Mouse (Mus musculus) ES-E14 (cell line): Measurements from ENCODE around the gene Hyal1. TPM values are rescaled to one million over a fixed set of nuclear protein-coding genes. Genes with fewer than 3 reads are reported as not detected.

Source experiments
- DNase-seq: peaks from one replicate; pipeline ENCODE4 v3.0.0-alpha.2; 2013; ENCODE audit warnings: low read depth, low spot score
- H3K27ac ChIP-seq: 2 replicates; pipeline ENCODE4 v1.5.1; 2012; ENCODE audit warnings: low read depth, mild to moderate bottlenecking, low read length, moderate library complexity, mixed read lengths; ENCODE audit not compliant: poor library complexity, insufficient read depth, severe bottlenecking
- H3K36me3 ChIP-seq: 2 replicates; pipeline ENCODE4 v1.6.1; 2012; ENCODE audit warnings: mild to moderate bottlenecking, low read length, moderate library complexity, mixed read lengths; ENCODE audit not compliant: control insufficient read depth, poor library complexity, insufficient read depth, severe bottlenecking
- H3K4me1 ChIP-seq, 2 experiments: fragments of 150-350 bp in 1 of 2; sonication (generic) in 1 of 2; 2 replicates each; pipeline ENCODE4 v1.6.1; 2012; ENCODE audit warnings: low read length in 2 of 2, mild to moderate bottlenecking in 1 of 2, mixed read lengths in 1 of 2; ENCODE audit not compliant: control insufficient read depth in 2 of 2, insufficient read depth in 2 of 2, poor library complexity in 1 of 2
- H3K4me3 ChIP-seq, 2 experiments: fragments of 150-350 bp in 1 of 2; sonication (generic) in 1 of 2; 2 replicates each; pipeline ENCODE4 v1.5.1; 2012; ENCODE audit warnings: low read length in 2 of 2, low read depth in 1 of 2, mild to moderate bottlenecking in 1 of 2, mixed read lengths in 1 of 2; ENCODE audit not compliant: insufficient read depth in 1 of 2, poor library complexity in 1 of 2, severe bottlenecking in 1 of 2
- H3K9ac ChIP-seq: 2 replicates; pipeline ENCODE4 v1.6.1; 2012; ENCODE audit warnings: low read depth, mild to moderate bottlenecking, low read length, mixed read lengths; ENCODE audit not compliant: poor library complexity, insufficient read depth, severe bottlenecking
- H3K9me3 ChIP-seq: fragments of 150-350 bp; sonication (generic); 2 replicates; pipeline ENCODE4 v1.6.1; 2012; ENCODE audit warnings: low read depth, mild to moderate bottlenecking, low read length; ENCODE audit not compliant: control insufficient read depth, insufficient read depth
- CHD2 ChIP-seq: IDR thresholded peaks from 2 replicates; pipeline ENCODE4 v1.6.1; 2014; ENCODE audit warnings: mild to moderate bottlenecking, low read depth, low read length, inconsistent platforms
- HCFC1 ChIP-seq: IDR thresholded peaks from 2 replicates; pipeline ENCODE4 v1.6.1; 2012; ENCODE audit warnings: low read length, inconsistent platforms, borderline replicate concordance; ENCODE audit not compliant: insufficient read depth
- MAFK ChIP-seq: IDR thresholded peaks from 2 replicates; pipeline ENCODE4 v1.6.1; 2014; ENCODE audit warnings: mild to moderate bottlenecking, low read depth, low read length, inconsistent platforms; ENCODE audit not compliant: insufficient read depth
- ZC3H11A ChIP-seq: IDR thresholded peaks from 2 replicates; pipeline ENCODE4 v1.6.1; 2012; ENCODE audit warnings: low read depth, mild to moderate bottlenecking, inconsistent platforms, low read length, borderline replicate concordance
- ZNF384 ChIP-seq: IDR thresholded peaks from 2 replicates; pipeline ENCODE4 v1.6.1; 2012; ENCODE audit warnings: low read depth, low read length, inconsistent platforms
- in situ Hi-C, 2 experiments: fragments of 600-800 bp; cut with MboI; formaldehyde crosslinking; loops; one replicate each; pipeline ENCODE4 v1.15.1; 2025; ENCODE audit warnings: low sequenced_read_pairs in 2 of 2, inconsistent platforms in 1 of 2; ENCODE audit not compliant: unreplicated experiment in 2 of 2
- total RNA-seq: library from RNA; depleted of rRNA; stranded (reverse); fragments of 300-350 nt; gene quantifications from 2 replicates; pipeline ENCODE4 v1.2.3, GENCODE M21; 2012; rRNA removed

The Hyal1 gene
- 11.8 and 19.2 TPM in 2 replicates for total RNA-seq

- peaks cover 8% of the 10 kb centered on the region for H3K36me3 ChIP-seq
- peak within 1 kb of the TSS; percentile 62 for H3K9ac ChIP-seq
- H3K27ac ChIP-seq, result peak within 1 kb of the TSS; percentile 77
- peaks cover 2 to 12% of the 10 kb centered on the region in 2 experiments; a peak in 2 of 4 replicates for H3K4me1 ChIP-seq
- H3K4me3 ChIP-seq, result peak within 1 kb of the TSS; percentile 57 to 69
- no peaks in the 10 kb centered on the region for H3K9me3 ChIP-seq
- no peak for DNase-seq
- in situ Hi-C loops, result no loop called here
- TF ChIP-seq CHD2 (no peak), MAFK (no peak), ZNF384 (no peak), HCFC1 (no peak), ZC3H11A (no peak)
These were observed at the start of gene Hyal1 for GRCm38 (mm10) chr9:107576357-107577107. TSS of gene Hyal1 (plus strand) at chr9:107576927.

GRCm38 (mm10) chr9:107533791-107534407, 42.8 kb upstream of the Hyal1 start, which contains the start of gene Tmem115:
TSS of gene Tmem115 (plus strand) at chr9:107533945.
- no peak within 1 kb of the TSS for H3K27ac ChIP-seq
- no peaks in the 10 kb centered on the region for H3K9me3 ChIP-seq
- in situ Hi-C loops, result no loop called here

GRCm38 (mm10) chr9:107534408-107535202, 42.1 kb upstream of the Hyal1 start:
- H3K36me3 ChIP-seq, result peaks cover 18% of the 10 kb centered on the region
- TF ChIP-seq ZNF384 (no peak), CHD2 (no peak), MAFK (no peak), ZC3H11A (no peak), HCFC1 (no peak)
- peaks cover 4 to 8% of the 10 kb centered on the region in 2 experiments; a peak in 2 of 4 replicates for H3K4me1 ChIP-seq
- no peaks in the 10 kb centered on the region for H3K9me3 ChIP-seq
- no peak for DNase-seq
- peak overlapping the region; percentile 89 for H3K9ac ChIP-seq
- in situ Hi-C loops, result no loop called here
- peak overlapping the region; percentile 83 to 89 for H3K4me3 ChIP-seq
- no peak overlapping the region for H3K27ac ChIP-seq

More at GRCm38 (mm10) chr9:107533791-107534407, 42.8 kb upstream of the Hyal1 start, which contains the start of gene Tmem115:
- H3K4me1 ChIP-seq, result peaks cover 4 to 8% of the 10 kb centered on the region in 2 experiments; a peak in 2 of 4 replicates
- H3K4me3 ChIP-seq, result peak within 1 kb of the TSS; percentile 83 to 89
- peaks cover 17% of the 10 kb centered on the region for H3K36me3 ChIP-seq
- H3K9ac ChIP-seq, result peak within 1 kb of the TSS; percentile 89
- DNase-seq, result peak; percentile 95
- TF ChIP-seq ZNF384, result no peak
- peak; percentile 55; the same call in 1 of the 2 replicates for TF ChIP-seq CHD2
- TF ChIP-seq HCFC1, result peak; percentile 100
- TF ChIP-seq ZC3H11A, result no peak
- no peak for TF ChIP-seq MAFK

- Histone ChIP-seq H3K4me1 (peaks cover 4 to 15% of the 10 kb centered on the region in 2 experiments; a peak in 3 of 4 replicates), H3K27ac (no peak overlapping the region), H3K4me3 (no peak overlapping the region), H3K36me3 (peaks cover 22% of the 10 kb centered on the region), H3K9ac (no peak overlapping the region), H3K9me3 (no peaks in the 10 kb centered on the region)
- DNase-seq, result no peak
- in situ Hi-C loops, result no loop called here
- TF ChIP-seq ZNF384 (no peak), HCFC1 (no peak), MAFK (no peak), CHD2 (no peak), ZC3H11A (no peak)
These were observed 38.5 kb upstream of the Hyal1 start for GRCm38 (mm10) chr9:107538231-107538630.
